Mouse (Mus musculus) heart, postnatal 0 days (tissue): Measurements from ENCODE around the gene Pcsk1.

Experiments used
- CTCF ChIP-seq: IDR thresholded peaks from 2 replicates; pipeline ENCODE4 v1.5.1; 2016; ENCODE audit warnings: antibody characterized with exemption, control low read depth, low read depth
- EP300 ChIP-seq: IDR thresholded peaks from 2 replicates; pipeline ENCODE4 v1.6.1; 2016; ENCODE audit warnings: antibody characterized with exemption, low read depth

DNA sequence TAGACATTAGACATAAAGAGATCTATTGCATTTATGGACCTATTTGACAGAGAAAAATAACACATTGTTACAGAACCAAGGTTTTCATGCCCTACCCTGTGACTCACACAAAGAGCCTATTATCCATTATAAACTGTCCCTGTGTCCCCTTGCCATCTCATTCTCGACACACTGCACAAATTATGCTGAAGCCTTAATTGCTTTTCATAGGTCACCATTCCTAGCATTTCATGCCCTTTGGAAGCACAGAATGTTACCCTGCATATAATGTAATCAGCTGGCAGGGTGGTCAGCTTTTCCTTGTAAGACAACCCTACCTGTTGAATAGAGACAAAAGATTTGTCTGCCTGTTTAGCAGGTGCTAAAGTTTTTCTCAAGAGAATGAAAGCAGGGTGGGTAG, 71.0 kb downstream of the Pcsk1 start:
- TF ChIP-seq CTCF, result no peak
- no peak for TF ChIP-seq EP300
